ENCODE assay signal across 21 mouse cellular contexts in the genomic region with DNA sequence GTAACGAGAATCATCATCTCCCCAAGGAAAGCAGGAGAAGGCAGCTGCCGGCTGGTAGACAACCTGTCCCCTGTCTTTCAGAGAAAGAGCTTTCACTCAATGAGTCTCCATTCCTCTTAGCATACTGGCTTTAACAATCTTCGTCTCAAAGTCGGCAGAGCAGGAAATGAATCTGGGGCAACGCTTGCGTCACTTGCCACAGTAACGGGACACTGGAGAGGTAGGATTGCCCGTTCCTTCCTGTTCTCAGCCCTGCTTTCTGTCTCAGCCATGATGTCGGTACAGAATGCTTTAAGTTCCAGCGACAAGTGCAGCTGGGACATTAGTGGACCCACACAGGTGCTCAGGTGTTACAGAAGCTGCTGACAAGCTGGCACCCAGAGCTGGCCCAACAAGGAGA. TPM values are rescaled to one million over a fixed set of nuclear protein-coding genes. Genes with fewer than 3 reads are reported as not detected.
DNase-seq lines count a peak whose midpoint lies in the region; ATAC-seq lines count a peak whose summit lies in the region.
"Had no signal": no experiment of that assay in that cellular context is flagged by ENCODE, and none has a peak within 500 bp of the region (broad histone marks: within the 10 kb centered on the region; RNA-seq: fewer than 3 reads in every experiment).

No protein-coding gene starts in this region.

- peak; percentile 1 for DNase-seq in right cerebral cortex, postnatal 25 days
- no peak for DNase-seq in right cerebral cortex, adult 18-20 months
- DNase-seq in induced T-regulatory cell, adult 2 months (ENCODE audit: low read depth) = peak; percentile 39
- DNase-seq in thymus, postnatal 0 days (ENCODE audit: low spot score) = peak; percentile 79
- no peak for DNase-seq in left cerebral cortex, adult 11 months (ENCODE audit: low spot score)
- DNase-seq in heart, postnatal 25 days (ENCODE audit: low spot score) = no peak
- no peak for DNase-seq in lung, adult 18-20 months
- DNase-seq: adrenal gland, postnatal 10 days; cerebellum, adult 11 months; embryo, embryonic 11 days; forebrain, postnatal 0 days; heart, adult 18-20 months; heart, postnatal 4 days; kidney, adult 18-20 months; kidney, postnatal 10 days; lung, postnatal 4 days; spleen, adult 18-20 months had no signal

- no peak for ATAC-seq in cerebellum, adult (ENCODE audit: insufficient number of reproducible peaks, low FRiP score, low TSS enrichment)
- ATAC-seq: forebrain, postnatal 0 days; hindbrain, embryonic 16.5 days; liver, embryonic 12.5 days had no signal

- intact Hi-C loops in heart, postnatal 25 days (cut with DNase I) = no loop called here

RNA-seq across cellular contexts. Expression of a gene that starts 57.5 kb away (rescaled TPM):
- polyA plus RNA-seq in thymus, postnatal 0 days (2015; fragmentation: Nextera tagmentation; extraction: Ambion mirVana) = 0.04 and 0.05 TPM in 2 replicates
- total RNA-seq in heart, postnatal 25 days (2021) = under 1 TPM; 0.31 to 0.48 TPM
- total RNA-seq: monocyte, adult 5-6 weeks had no signal
- polyA plus RNA-seq: liver, embryonic 12.5 days had no signal

Comparison
In these comparisons a context has a peak if more than half of its experiments do, and no peak if none do; other contexts are left out.
1. DNase-seq: peak in right cerebral cortex, postnatal 25 days (single experiment), induced T-regulatory cell, adult 2 months (single experiment) and thymus, postnatal 0 days (single experiment); none in right cerebral cortex, adult 18-20 months (single experiment), left cerebral cortex, adult 11 months (single experiment), heart, postnatal 25 days (single experiment) and lung, adult 18-20 months (0 of 2).